Mouse (Mus musculus) T-helper 2 cell (primary cell): ENCODE data around the gene Rabggtb.

Source experiments
- in situ Hi-C: fragments of 300-600 bp; cut with MboI, MseI; formaldehyde crosslinking; loops from one replicate; pipeline ENCODE4 v1.15.1; 2025; ENCODE audit warnings: high pct_unique_total_duplicates

The Rabggtb gene

GRCm38 (mm10) chr3:153926333-153926732 is 13.5 kb upstream of the Rabggtb start:
- in situ Hi-C loops = no loop called here

- in situ Hi-C loops = loop anchor here (25.0 kb wide), 1 partner anchor 1709 kb away; the partner anchor contains the start of genes Dnajb4 and Fubp1
Measured at GRCm38 (mm10) chr3:153921147-153921910, 8.5 kb upstream of the Rabggtb start.

GRCm38 (mm10) chr3:153917200-153917599 is 4.4 kb upstream of the Rabggtb start:
- in situ Hi-C loops = loop anchor here (25.0 kb wide), 1 partner anchor 1705 kb away; the partner anchor contains the start of genes Dnajb4 and Fubp1

- in situ Hi-C loops = loop anchor here (25.0 kb wide), 1 partner anchor 1701 kb away; the partner anchor contains the start of genes Dnajb4 and Fubp1
Measured at GRCm38 (mm10) chr3:153913510-153914243, 868 bp upstream of the Rabggtb start.

GRCm38 (mm10) chr3:153911882-153912440 is 848 bp downstream of the Rabggtb start:
- in situ Hi-C loops = loop anchor here (25.0 kb wide), 1 partner anchor 1700 kb away; the partner anchor contains the start of genes Dnajb4 and Fubp1

- in situ Hi-C loops = loop anchor here (25.0 kb wide), 1 partner anchor 1699 kb away; the partner anchor contains the start of genes Dnajb4 and Fubp1
Measured at GRCm38 (mm10) chr3:153911197-153911881, 1.5 kb downstream of the Rabggtb start.

GRCm38 (mm10) chr3:153910489-153910888 is 2.3 kb downstream of the Rabggtb start:
- in situ Hi-C loops = loop anchor here (25.0 kb wide), 1 partner anchor 1698 kb away; the partner anchor contains the start of genes Dnajb4 and Fubp1

- in situ Hi-C loops = loop anchor here (25.0 kb wide), 1 partner anchor 1697 kb away; the partner anchor contains the start of genes Dnajb4 and Fubp1
Measured at GRCm38 (mm10) chr3:153908919-153909318, 3.9 kb downstream of the Rabggtb start.

GRCm38 (mm10) chr3:153906136-153906871 is 6.5 kb downstream of the Rabggtb start, which contains the start of gene Msh4:
Gene Msh4, minus strand, starts transcription at chr3:153906138.
- in situ Hi-C loops = loop anchor here (25.0 kb wide), 1 partner anchor 1694 kb away; the partner anchor contains the start of genes Dnajb4 and Fubp1

GRCm38 (mm10) chr3:153905251-153906135 is 7.3 kb downstream of the Rabggtb start:
- in situ Hi-C loops = loop anchor here (25.0 kb wide), 1 partner anchor 1693 kb away; the partner anchor contains the start of genes Dnajb4 and Fubp1

GRCm38 (mm10) chr3:153904586-153904985 is 8.2 kb downstream of the Rabggtb start:
- in situ Hi-C loops = loop anchor here (25.0 kb wide), 1 partner anchor 1692 kb away; the partner anchor contains the start of genes Dnajb4 and Fubp1

GRCm38 (mm10) chr3:153902595-153902994 is 10.2 kb downstream of the Rabggtb start:
- in situ Hi-C loops = loop anchor here (25.0 kb wide), 1 partner anchor 1690 kb away; the partner anchor contains the start of genes Dnajb4 and Fubp1

GRCm38 (mm10) chr3:153901904-153902303 is 10.9 kb downstream of the Rabggtb start:
- in situ Hi-C loops = loop anchor here (25.0 kb wide), 1 partner anchor 1690 kb away; the partner anchor contains the start of genes Dnajb4 and Fubp1

GRCm38 (mm10) chr3:153897216-153897615 is 15.6 kb downstream of the Rabggtb start:
- in situ Hi-C loops = no loop called here

GRCm38 (mm10) chr3:153895454-153895853 is 17.4 kb downstream of the Rabggtb start:
- in situ Hi-C loops = no loop called here

- in situ Hi-C loops = no loop called here
Measured at GRCm38 (mm10) chr3:153889188-153889781, 23.5 kb downstream of the Rabggtb start.

- in situ Hi-C loops = no loop called here
Measured at GRCm38 (mm10) chr3:153888141-153888540, 24.7 kb downstream of the Rabggtb start.

GRCm38 (mm10) chr3:153886296-153886695 is 26.5 kb downstream of the Rabggtb start:
- in situ Hi-C loops = no loop called here
